Mouse (Mus musculus) urinary bladder, adult 2 months (tissue): ENCODE measurements around the gene Cpt1c. TPM values are rescaled to one million over a fixed set of nuclear protein-coding genes. Genes with fewer than 3 reads are reported as not detected.
A peak's percentile ranks its signal among the peaks of the same experiment; 100 is the strongest.

Experiments
- DNase-seq: peaks from one replicate; pipeline ENCODE4 v3.0.0; 2022; ENCODE audit warnings: low spot score
- polyA plus RNA-seq: library from polyadenylated mRNA; depleted of rRNA; stranded (reverse); fragments of >200 nt; gene quantifications from 2 replicates; pipeline ENCODE4 v1.2.3, GENCODE M21; 2012

The Cpt1c gene
- polyA plus RNA-seq, 1 experiment, result 26.1 TPM

GRCm38 (mm10) chr7:44999753-45000152 is 25.1 kb upstream of the Cpt1c start:
- no peak for DNase-seq

GRCm38 (mm10) chr7:44998501-44998955 is 23.9 kb upstream of the Cpt1c start, which contains the start of gene Bcl2l12:
Bcl2l12 (minus strand) TSS chr7:44998712.
- DNase-seq, result no peak

- DNase-seq, result no peak
Observed at GRCm38 (mm10) chr7:44997940-44998428, 23.3 kb upstream of the Cpt1c start.

- peak; percentile 86 for DNase-seq
Observed at GRCm38 (mm10) chr7:44997231-44997939, 22.7 kb upstream of the Cpt1c start, which contains the start of gene Irf3. Irf3 (plus strand) TSS chr7:44997648.

DNA sequence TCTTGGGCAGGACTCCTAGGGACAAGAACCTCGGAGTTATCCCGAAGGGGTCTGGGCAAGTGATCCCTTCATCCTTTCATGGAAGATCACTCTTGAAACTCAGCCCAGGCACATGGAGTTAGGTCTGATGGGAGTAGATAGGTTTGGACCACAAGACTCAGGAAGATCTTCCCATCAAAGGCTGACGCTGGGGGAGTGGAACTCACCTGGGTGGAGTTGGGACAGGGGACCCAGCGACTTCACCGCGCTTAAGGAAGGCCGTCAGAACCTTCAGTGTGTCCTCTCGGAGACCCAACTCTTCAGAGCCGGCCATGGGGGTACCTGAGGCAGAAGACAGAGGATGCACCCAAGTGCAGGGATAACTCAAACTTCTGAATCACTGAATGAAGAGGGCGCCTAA is 22.0 kb upstream of the Cpt1c start:
- no peak for DNase-seq

DNA sequence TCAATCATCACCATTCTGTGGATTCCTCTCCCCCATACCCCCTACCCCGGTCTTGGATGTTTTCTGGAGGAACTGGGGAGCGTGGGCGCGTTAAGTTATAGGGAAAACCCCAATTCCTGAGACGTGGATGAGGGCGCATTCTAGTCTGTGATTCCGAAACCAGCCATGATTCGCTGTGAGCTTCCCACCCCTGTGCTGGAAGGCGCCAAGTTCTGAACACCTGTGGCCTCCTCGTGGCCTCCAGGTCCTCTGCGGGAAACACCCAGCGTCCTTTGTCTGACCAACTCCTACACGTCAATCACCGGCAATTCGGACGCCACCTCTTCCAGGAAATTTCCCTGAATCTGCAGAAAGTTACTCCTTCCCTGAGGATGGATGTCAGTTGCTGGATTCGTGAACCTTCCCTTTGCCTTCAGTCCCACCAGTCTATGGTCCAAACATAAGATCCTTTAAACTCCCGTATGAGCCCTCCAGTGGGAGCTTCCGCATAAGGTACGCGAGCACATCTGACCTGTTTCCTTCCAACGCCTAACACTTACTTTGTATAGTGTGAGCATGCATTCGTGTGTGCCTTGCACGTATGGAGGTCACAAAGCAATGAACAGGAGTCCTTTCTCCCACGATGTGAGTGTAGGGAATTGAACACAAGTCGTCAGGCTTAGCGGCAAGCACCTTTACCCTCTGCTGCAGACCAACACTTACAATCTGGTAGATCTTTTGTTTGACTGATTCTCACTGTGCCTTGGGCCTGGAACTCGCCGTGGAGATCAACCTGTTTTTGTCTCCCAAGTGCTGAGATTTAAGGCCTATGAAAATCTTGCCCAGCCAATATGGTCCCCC is 12.4 kb upstream of the Cpt1c start:
- no peak for DNase-seq

GRCm38 (mm10) chr7:44986192-44986878 is 11.7 kb upstream of the Cpt1c start, which contains the start of gene Prmt1:
Prmt1 (minus strand) TSS chr7:44986568.
- DNase-seq, result peak; percentile 83

DNA sequence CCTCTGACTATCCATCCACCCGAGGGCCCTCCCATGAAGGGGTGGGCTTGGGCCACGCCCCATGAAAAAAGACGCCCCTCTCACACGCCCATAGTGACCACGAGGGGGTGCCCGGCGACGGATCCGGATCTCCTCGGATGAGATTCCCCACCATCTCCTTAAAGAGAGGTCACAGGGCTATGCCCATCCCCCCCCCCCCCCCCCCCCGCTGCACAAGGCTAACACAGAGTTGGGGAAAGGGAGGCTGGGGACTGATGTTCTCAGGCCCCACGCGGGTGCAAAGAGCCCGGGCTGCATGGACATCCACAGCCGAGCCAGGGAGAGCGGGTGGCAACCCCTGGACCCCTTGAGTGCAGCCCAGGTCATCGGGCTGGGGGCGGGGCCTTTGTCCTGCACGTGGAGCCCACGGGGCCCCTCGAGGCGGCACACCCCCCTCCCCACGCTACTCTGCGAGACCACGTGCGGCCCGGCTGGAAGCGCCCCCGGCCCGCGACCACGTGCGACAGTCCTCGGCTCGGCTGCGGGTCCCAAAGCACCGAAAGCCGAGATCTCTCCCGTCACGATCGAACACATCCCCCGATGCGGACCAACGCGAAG is 11.0 kb upstream of the Cpt1c start:
- DNase-seq, result no peak

DNA sequence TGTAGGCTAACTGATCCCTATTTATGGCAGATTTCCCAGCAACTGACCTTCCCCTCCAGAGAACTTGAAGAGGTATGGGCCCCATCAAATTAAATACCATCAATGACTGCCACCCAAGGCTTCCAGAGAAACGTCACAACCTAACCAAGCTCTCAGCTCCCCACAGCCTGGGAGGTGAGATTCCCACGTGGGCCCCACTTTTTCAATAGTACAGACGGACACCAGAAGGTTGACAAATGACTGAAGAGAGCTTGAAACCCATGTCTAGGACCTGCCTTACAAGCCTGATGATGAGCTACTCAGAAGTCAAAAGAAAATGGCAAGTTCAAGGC is 10.1 kb upstream of the Cpt1c start:
- DNase-seq, result no peak

- no peak for DNase-seq
Observed at GRCm38 (mm10) chr7:44983944-44984832, 9.5 kb upstream of the Cpt1c start.

DNA sequence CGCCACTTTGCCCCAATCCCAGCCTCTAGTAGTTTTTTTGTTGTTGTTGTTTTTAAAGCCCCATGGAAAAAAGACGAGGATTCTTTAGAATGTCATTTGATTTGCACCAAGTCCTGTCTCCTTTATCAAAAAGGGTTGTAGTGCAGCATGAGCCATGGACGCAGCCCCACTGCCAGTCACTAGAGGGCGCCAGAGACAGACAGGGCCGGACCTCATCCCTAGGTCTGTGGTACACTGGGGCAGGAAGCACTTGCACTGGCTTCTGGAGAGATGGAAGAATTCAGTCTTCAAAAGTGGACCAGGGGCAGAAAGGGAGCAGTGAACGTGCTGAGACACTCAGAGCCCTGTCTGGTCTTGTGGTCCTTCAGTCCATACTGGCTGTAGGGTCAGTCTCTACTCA is 8.4 kb upstream of the Cpt1c start:
- peak; percentile 74 for DNase-seq

GRCm38 (mm10) chr7:44981539-44981938 is 6.9 kb upstream of the Cpt1c start:
- no peak for DNase-seq

DNA sequence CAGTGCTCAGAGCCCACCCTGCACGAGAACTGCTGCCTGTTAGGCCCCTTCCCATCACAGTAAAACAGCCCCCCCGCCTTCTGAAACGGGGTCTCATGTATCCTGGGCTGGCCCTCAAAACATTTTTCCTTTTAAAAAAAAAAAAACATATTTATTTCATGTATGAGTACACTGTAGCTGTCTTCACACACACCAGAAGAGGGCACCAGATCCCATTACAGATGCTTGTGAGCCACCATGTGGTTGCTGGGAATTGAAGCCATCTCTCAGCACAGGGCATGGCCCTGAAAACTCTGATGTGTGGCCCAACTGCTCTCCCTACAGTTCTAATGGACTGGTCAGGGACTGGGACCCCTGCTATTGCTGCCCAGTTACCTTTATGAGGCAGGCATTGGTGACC is 3.6 kb upstream of the Cpt1c start:
- no peak for DNase-seq

GRCm38 (mm10) chr7:44975117-44975419 is 417 bp upstream of the Cpt1c start:
- DNase-seq, result no peak

DNA sequence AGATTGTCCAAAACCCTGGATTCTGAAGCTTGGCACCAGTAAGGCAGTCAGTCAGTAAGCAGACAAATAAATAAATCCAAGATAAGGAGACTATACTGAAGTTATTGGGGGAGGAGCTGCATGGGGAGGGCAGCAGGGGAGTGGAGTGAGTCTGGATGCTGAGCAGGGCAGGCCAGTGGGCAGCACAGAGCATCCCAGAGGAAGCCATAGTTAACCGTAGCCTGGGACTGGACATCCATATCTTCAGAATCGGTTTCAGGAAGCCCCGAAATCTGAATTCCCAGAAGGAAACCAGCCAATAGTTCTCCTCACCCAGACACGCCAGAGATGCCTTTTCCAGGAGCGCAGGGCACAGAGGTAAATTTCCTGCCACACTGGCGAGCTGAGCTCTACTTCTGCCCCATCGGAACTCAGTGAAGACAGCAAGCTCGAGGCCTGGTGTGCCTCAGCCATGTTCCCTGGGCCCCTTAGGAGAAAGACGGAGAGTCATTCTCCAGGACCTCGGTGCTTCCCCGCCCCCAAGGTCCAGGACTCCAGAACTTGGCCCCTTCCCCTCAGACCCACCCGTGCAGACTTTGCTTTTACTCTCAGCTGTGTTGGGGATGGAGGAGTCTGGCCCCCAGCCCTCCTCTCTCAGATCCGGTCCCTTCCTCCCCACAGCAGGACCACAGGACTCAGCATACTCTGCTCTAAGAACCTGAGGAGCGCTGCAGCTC is 1.1 kb downstream of the Cpt1c start:
- DNase-seq, result no peak

- no peak for DNase-seq
Observed at GRCm38 (mm10) chr7:44971142-44971541, 3.5 kb downstream of the Cpt1c start.

- DNase-seq, result peak; percentile 61
Observed at GRCm38 (mm10) chr7:44970231-44970691, 4.4 kb downstream of the Cpt1c start.

DNA sequence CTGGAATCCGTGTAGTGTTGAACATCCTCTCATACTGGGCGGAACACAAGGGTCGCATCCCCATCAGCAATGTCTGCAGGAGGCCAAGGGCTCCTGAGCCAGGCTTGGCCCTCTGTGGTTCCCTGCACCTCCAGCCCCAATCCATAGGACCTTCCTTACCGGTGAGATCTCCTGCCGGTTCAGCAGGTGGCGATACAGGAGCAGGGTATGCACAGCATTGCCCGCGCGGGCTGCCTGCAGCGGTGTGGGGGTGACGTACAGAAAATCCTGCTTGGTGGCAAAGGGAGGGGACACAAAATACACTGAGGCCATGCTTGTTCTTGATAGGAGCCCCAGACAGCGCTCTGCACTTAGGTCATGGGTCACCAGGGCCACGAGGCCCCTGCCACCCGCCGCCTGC is 8.0 kb downstream of the Cpt1c start:
- no peak for DNase-seq

- no peak for DNase-seq
Observed at GRCm38 (mm10) chr7:44965975-44966374, 8.7 kb downstream of the Cpt1c start.

- DNase-seq, result no peak
Observed at GRCm38 (mm10) chr7:44964990-44965389, 9.7 kb downstream of the Cpt1c start.
